Mouse (Mus musculus) stomach, postnatal 0 days (tissue): ENCODE measurements around the gene Grcc10. TPM values are rescaled to one million over a fixed set of nuclear protein-coding genes. Genes with fewer than 3 reads are reported as not detected.

Experiments
- ATAC-seq: fragments of 200-750 bp; cut with Nextera tagmentation; 2 replicates; pipeline ENCODE4 v1.8.0; 2017; ENCODE audit not compliant: low FRiP score, low TSS enrichment
- DNase-seq: peaks from one replicate; pipeline ENCODE4 v3.0.0-alpha.2; 2016; ENCODE audit warnings: low spot score
- H3K27ac ChIP-seq: fragments of 300-500 bp; sonication (generic); replicated peaks from 2 replicates; pipeline ENCODE4 v1.5.1; 2014; ENCODE audit warnings: mild to moderate bottlenecking, control low read depth
- H3K27me3 ChIP-seq: fragments of 300-500 bp; sonication (generic); 2 replicates; pipeline ENCODE4 v1.6.1; 2014; ENCODE audit warnings: low read length; ENCODE audit not compliant: control insufficient read depth, insufficient read depth
- H3K36me3 ChIP-seq: fragments of 300-500 bp; sonication (generic); 2 replicates; pipeline ENCODE4 v1.6.1; 2014; ENCODE audit warnings: low read length, mixed read lengths; ENCODE audit not compliant: control insufficient read depth, insufficient read depth
- H3K4me1 ChIP-seq: fragments of 300-500 bp; sonication (generic); replicated peaks from 2 replicates; pipeline ENCODE4 v1.6.1; 2014; ENCODE audit warnings: antibody characterized with exemption; ENCODE audit not compliant: control insufficient read depth, insufficient read depth
- H3K4me2 ChIP-seq: fragments of 300-500 bp; sonication (generic); replicated peaks from 2 replicates; pipeline ENCODE4 v1.6.1; 2014; ENCODE audit warnings: low read depth, mild to moderate bottlenecking, control low read depth, moderate library complexity
- H3K4me3 ChIP-seq: fragments of 300-500 bp; sonication (generic); 2 replicates; pipeline ENCODE4 v1.5.1; 2014; ENCODE audit warnings: low read depth, low read length, control low read depth
- H3K9ac ChIP-seq: fragments of 300-500 bp; sonication (generic); 2 replicates; pipeline ENCODE4 v1.6.1; 2014; ENCODE audit warnings: mild to moderate bottlenecking, low read length, control low read depth, mixed read lengths
- H3K9me3 ChIP-seq: fragments of 300-500 bp; sonication (generic); 2 replicates; pipeline ENCODE4 v1.6.1; 2016; ENCODE audit warnings: low read length; ENCODE audit not compliant: control insufficient read depth
- CTCF ChIP-seq: IDR thresholded peaks from 2 replicates; pipeline ENCODE4 v1.5.1; 2016; ENCODE audit warnings: antibody characterized with exemption, low read depth, mild to moderate bottlenecking, moderate library complexity
- EP300 ChIP-seq: optimal IDR thresholded peaks from 2 replicates; pipeline ENCODE3; 2016; ENCODE audit warnings: antibody characterized with exemption
- WGBS: fragments of 180-500 bp; shearing (Covaris S2); extraction: QIAGEN DNeasy Blood & Tissue Kit; methylation state at CpG from one replicate; pipeline ENCODE4 v1.1.7; 2014; 5-methylcytosine and 5-hydroxymethylcytosine counted together
- polyA plus RNA-seq: library from polyadenylated mRNA; unstranded; fragments of >200 nt; fragmentation: Nextera tagmentation; extraction: Ambion mirVana; gene quantifications from 2 replicates; pipeline ENCODE4 v1.2.1, GENCODE M21; 2015

Gene Grcc10
- polyA plus RNA-seq, 1 experiment from 2014 or later: 292 TPM

GRCm38 (mm10) chr6:124755306-124755705 is 14.1 kb upstream of the Grcc10 start:
- Histone ChIP-seq H3K9me3 (no peaks in the 10 kb centered on the region), H3K36me3 (no peaks in the 10 kb centered on the region), H3K4me3 (peak overlapping the region; percentile 76), H3K4me2 (peak overlapping the region; percentile 72), H3K9ac (peak overlapping the region; percentile 94), H3K4me1 (peaks cover 10% of the 10 kb centered on the region), H3K27ac (peak overlapping the region; percentile 97), H3K27me3 (no peaks in the 10 kb centered on the region)
- TF ChIP-seq CTCF (no peak), EP300 (no peak)
- DNase-seq (no peak), ATAC-seq (no peak)
- 3% methylated on average over 3 of the region's 3 CpGs for WGBS

- WGBS: 67% methylated on average over 2 of the region's 2 CpGs
Observed at GRCm38 (mm10) chr6:124753861-124754260, 12.7 kb upstream of the Grcc10 start.

GRCm38 (mm10) chr6:124750405-124750804 is 9.2 kb upstream of the Grcc10 start:
- H3K27me3 ChIP-seq: no peaks in the 10 kb centered on the region
- DNase-seq (no peak), ATAC-seq (no peak)
- H3K4me3 ChIP-seq: no peak overlapping the region
- H3K36me3 ChIP-seq: peaks cover 12% of the 10 kb centered on the region
- H3K27ac ChIP-seq: no peak overlapping the region
- peaks cover 6% of the 10 kb centered on the region; the same call in 1 of the 2 replicates for H3K4me1 ChIP-seq
- no peak overlapping the region for H3K9ac ChIP-seq
- TF ChIP-seq CTCF: no peak
- TF ChIP-seq EP300: no peak
- no peaks in the 10 kb centered on the region for H3K9me3 ChIP-seq
- H3K4me2 ChIP-seq: no peak overlapping the region
- 78% methylated on average over 8 of the region's 8 CpGs for WGBS

More at GRCm38 (mm10) chr6:124753861-124754260, 12.7 kb upstream of the Grcc10 start:
- ATAC-seq (no peak), DNase-seq (no peak)
- Histone ChIP-seq H3K36me3 (peaks cover 9% of the 10 kb centered on the region; the same call in 1 of the 2 replicates), H3K4me1 (peaks cover 8% of the 10 kb centered on the region), H3K27me3 (no peaks in the 10 kb centered on the region), H3K9me3 (no peaks in the 10 kb centered on the region), H3K4me2 (no peak overlapping the region), H3K9ac (no peak overlapping the region), H3K4me3 (no peak overlapping the region), H3K27ac (no peak overlapping the region)
- TF ChIP-seq EP300 (no peak), CTCF (no peak)

DNA sequence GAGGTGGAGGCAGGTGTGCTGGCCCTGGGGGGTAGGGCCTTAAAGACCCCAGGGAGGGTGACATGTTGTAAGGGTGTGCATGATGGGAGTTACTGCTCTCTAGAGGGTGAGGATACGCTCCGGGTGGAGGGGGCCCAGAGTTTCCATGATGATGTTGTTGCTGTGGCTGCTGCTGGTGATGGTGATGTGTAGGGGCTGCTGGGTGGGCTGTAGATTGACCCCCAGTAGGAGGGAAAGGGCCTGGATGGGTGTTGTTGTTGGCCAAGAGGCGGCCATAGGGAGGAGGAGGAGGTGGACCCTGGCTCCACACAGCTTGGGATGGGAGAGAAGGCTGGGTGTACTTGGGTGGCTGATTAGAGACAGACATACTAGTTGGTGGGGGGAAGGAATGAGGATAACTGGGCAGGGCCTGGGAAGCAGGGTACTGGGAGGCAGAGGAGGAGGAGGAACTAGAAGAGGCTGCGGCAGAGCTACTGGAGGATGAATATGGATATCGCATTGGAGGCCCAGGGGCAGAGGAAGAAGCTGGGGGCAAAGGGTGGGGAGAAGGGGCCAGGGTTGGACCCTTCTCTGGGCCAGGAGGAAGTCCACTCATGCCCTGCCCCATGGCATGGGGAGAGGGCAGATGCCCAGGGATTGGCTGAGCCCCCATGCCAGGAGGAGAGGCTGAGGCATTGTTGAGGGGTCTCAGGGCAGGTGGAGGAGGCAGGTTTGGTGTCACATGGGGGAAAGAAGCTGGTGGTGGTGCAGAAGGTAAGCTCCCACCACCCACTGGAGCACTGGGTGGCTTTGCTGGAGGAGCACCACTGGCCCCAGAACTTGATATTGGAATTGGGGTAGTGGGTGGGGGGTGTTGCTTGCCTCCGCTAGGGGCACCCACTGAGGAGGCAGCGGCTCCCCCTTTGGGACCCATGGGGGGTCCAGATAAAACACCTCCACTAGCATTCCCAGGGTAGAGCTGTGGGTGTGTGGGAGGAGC is 5.8 kb upstream of the Grcc10 start:
- H3K36me3 ChIP-seq: peaks cover 23% of the 10 kb centered on the region
- no peak for ATAC-seq
- 85% methylated on average over 7 of the region's 7 CpGs for WGBS

GRCm38 (mm10) chr6:124746296-124746605 is 5.1 kb upstream of the Grcc10 start:
- peak overlapping the region; percentile 59 for H3K4me3 ChIP-seq
- no peaks in the 10 kb centered on the region for H3K27me3 ChIP-seq
- H3K9me3 ChIP-seq: no peaks in the 10 kb centered on the region
- ATAC-seq (no peak), DNase-seq (no peak)
- H3K27ac ChIP-seq: peak overlapping the region; percentile 91
- peaks cover 23% of the 10 kb centered on the region for H3K36me3 ChIP-seq
- WGBS: 26% methylated on average over 8 of the region's 8 CpGs
- peak overlapping the region; percentile 100 for H3K4me2 ChIP-seq
- peak overlapping the region; percentile 90 for H3K9ac ChIP-seq
- no peaks in the 10 kb centered on the region; the same call in 1 of the 2 replicates for H3K4me1 ChIP-seq
- TF ChIP-seq CTCF (no peak), EP300 (no peak)

More for the DNA sequence above, 5.8 kb upstream of the Grcc10 start:
- Histone ChIP-seq H3K27me3 (no peaks in the 10 kb centered on the region), H3K4me1 (no peaks in the 10 kb centered on the region; the same call in 1 of the 2 replicates), H3K27ac (no peak overlapping the region), H3K9ac (peak overlapping the region; percentile 90; the same call in 1 of the 2 replicates), H3K9me3 (no peaks in the 10 kb centered on the region), H3K4me2 (no peak overlapping the region), H3K4me3 (0 out of 2 replicates have a peak overlapping the region, but pooled peaks have one; percentile 59)
- no peak for DNase-seq
- TF ChIP-seq EP300: no peak
- no peak for TF ChIP-seq CTCF
